Mouse (Mus musculus) liver, postnatal 0 days (tissue): ENCODE measurements around the gene Chsy1.

Experiments
- CTCF ChIP-seq: sonication (generic); IDR thresholded peaks from 2 replicates; pipeline ENCODE4 v1.5.1; 2016; ENCODE audit warnings: antibody characterized with exemption, low read depth
- EP300 ChIP-seq: IDR thresholded peaks from 2 replicates; pipeline ENCODE4 v1.6.1; 2016; ENCODE audit warnings: antibody characterized with exemption, low read depth, mild to moderate bottlenecking

DNA sequence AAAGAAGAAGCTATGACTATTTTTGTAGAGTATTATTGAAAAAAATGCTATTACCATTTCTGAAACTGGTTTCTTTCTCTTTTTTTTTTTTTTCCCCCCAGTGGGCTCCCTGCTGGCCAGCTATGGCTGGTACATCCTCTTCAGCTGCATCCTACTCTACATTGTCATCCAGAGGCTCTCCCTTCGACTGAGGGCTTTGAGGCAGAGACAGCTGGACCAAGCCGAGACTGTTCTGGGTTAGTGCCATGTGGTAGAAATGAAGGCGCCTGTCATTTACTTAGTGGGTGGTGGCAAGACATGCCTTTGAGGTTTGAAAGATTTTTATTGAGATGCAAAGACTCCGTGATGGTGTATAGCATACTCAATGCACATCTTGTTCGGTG is 29.1 kb upstream of the Chsy1 start:
- TF ChIP-seq CTCF (peak; percentile 29; the same call in 1 of the 2 replicates), EP300 (no peak)
